Mouse (Mus musculus): ENCODE results near the gene Anxa6.

GRCm38 (mm10) chr11:54934198-54934597, 99.0 kb downstream of the Anxa6 start:
- TF ChIP-seq CTCF (conservative IDR thresholded peaks at IDR 0.05; ENCODE audit: low read length) (no peak), POU5F1 (IDR thresholded peaks at IDR 0.05; ENCODE audit: borderline replicate concordance, low read length) (no peak)
